Mouse (Mus musculus) lung, embryonic 15.5 days (tissue): ENCODE measurements at regions not wholly inside any gene's neighbourhood (a gene's known extent, or its start where the extent isn't known, plus 50 kb on each side); places are given as distances from the start of the nearest gene placed in this dataset.
A peak's percentile ranks its signal among the peaks of the same experiment; 100 is the strongest.

Source experiments
- ATAC-seq: fragments of 200-750 bp; cut with Nextera tagmentation; 2 replicates; pipeline ENCODE4 v1.8.0; 2017; ENCODE audit warnings: moderate number of reproducible peaks, borderline replicate concordance; ENCODE audit not compliant: low FRiP score, low TSS enrichment; ENCODE audit errors: extremely low read depth
- H3K27ac ChIP-seq: fragments of 300-500 bp; sonication (generic); 2 replicates; pipeline ENCODE4 v1.5.1; 2015; ENCODE audit warnings: moderate library complexity, mild to moderate bottlenecking, inconsistent platforms
- H3K27me3 ChIP-seq: fragments of 300-500 bp; sonication (generic); 2 replicates; pipeline ENCODE4 v1.6.1; 2015; ENCODE audit warnings: inconsistent platforms
- H3K36me3 ChIP-seq: fragments of 300-500 bp; sonication (generic); 2 replicates; pipeline ENCODE4 v1.6.1; 2015; ENCODE audit warnings: inconsistent platforms
- H3K4me1 ChIP-seq: fragments of 300-500 bp; sonication (generic); 2 replicates; pipeline ENCODE4 v1.6.1; 2015; ENCODE audit warnings: inconsistent platforms
- H3K4me2 ChIP-seq: fragments of 300-500 bp; sonication (generic); 2 replicates; pipeline ENCODE4 v1.6.1; 2015; ENCODE audit warnings: inconsistent platforms, mild to moderate bottlenecking, moderate library complexity
- H3K4me3 ChIP-seq: fragments of 300-500 bp; sonication (generic); 2 replicates; pipeline ENCODE4 v1.5.1; 2015; ENCODE audit warnings: mild to moderate bottlenecking, inconsistent platforms
- H3K9ac ChIP-seq: fragments of 300-500 bp; sonication (generic); 2 replicates; pipeline ENCODE4 v1.6.1; 2015; ENCODE audit warnings: inconsistent platforms
- H3K9me3 ChIP-seq: fragments of 300-500 bp; sonication (generic); 2 replicates; pipeline ENCODE4 v1.6.1; 2016; ENCODE audit warnings: inconsistent platforms
- whole genome bisulfite sequencing: fragments of 180-500 bp; shearing (Covaris S2); methylation state at CpG from one replicate; pipeline ENCODE4 v1.1.7; 2015; 5-methylcytosine and 5-hydroxymethylcytosine counted together

GRCm38 (mm10) chr1:72108678-72109077 lies 103.4 kb downstream of the Mreg start:
- no peaks in the 10 kb centered on the region for H3K36me3 ChIP-seq
- 55% methylated on average over 8 of the region's 8 CpGs for WGBS
- H3K4me3 ChIP-seq, result no peak overlapping the region
- no peak for ATAC-seq
- no peaks in the 10 kb centered on the region for H3K27me3 ChIP-seq
- H3K9me3 ChIP-seq, result no peaks in the 10 kb centered on the region
- H3K4me2 ChIP-seq, result no peak overlapping the region
- H3K9ac ChIP-seq, result no peak overlapping the region
- H3K4me1 ChIP-seq, result 0 out of 2 replicates have a peak, but pooled peaks cover 2% of the 10 kb centered on the region
- H3K27ac ChIP-seq, result no peak overlapping the region

DNA sequence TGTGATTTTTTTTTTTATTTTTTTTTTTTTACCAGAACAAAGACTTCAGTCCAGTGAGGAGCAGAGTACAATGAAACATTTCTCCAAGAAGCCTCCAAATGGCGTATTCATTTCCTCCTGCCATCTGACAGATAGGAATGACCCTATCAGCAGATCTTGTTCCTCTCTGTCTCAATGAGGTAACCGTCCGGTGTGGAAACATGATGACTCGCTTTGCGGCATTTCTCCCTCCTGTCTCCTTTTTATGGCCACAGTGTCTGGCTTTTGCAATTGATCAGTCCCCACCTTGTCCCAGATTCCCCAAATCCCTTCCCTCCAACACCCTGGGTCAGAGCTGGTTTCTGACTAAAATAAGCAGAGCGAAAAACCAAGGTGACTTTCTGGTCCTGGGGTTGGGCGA lies 105.0 kb downstream of the Mreg start:
- Histone ChIP-seq H3K36me3 (no peaks in the 10 kb centered on the region), H3K27me3 (no peaks in the 10 kb centered on the region)
- ATAC-seq, result no peak

DNA sequence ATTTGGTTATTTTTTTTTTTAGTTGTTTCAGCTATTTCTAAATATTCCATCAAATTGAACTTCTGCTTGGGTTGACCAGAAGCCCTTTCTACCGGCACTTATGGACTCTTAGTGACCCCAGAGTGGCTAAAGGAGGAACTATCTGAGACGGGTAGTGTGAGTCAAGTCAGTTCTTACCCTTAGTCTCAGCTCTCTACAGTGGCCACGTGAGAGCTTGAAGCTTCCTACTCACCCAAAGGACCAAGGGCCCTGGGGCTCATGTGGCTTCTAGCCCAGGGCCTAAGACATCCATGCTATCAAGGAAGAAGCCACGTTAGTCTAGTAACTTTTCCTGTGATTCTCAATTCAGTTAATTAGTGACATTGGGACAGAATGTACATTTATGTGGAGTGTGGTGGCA lies 105.5 kb downstream of the Mreg start:
- Histone ChIP-seq H3K9me3 (no peaks in the 10 kb centered on the region), H3K27me3 (no peaks in the 10 kb centered on the region), H3K4me2 (no peak overlapping the region), H3K4me3 (no peak overlapping the region), H3K27ac (no peak overlapping the region), H3K36me3 (no peaks in the 10 kb centered on the region), H3K4me1 (0 out of 2 replicates have a peak, but pooled peaks cover 2% of the 10 kb centered on the region), H3K9ac (no peak overlapping the region)
- no peak for ATAC-seq
- 80% methylated on average over 4 of the region's 4 CpGs for WGBS

More for the DNA sequence above, 105.0 kb downstream of the Mreg start:
- no peak overlapping the region for H3K27ac ChIP-seq
- no peaks in the 10 kb centered on the region for H3K9me3 ChIP-seq
- H3K4me2 ChIP-seq, result no peak overlapping the region
- WGBS, result 81% methylated on average over 7 of the region's 7 CpGs
- H3K4me3 ChIP-seq, result no peak overlapping the region
- no peak overlapping the region for H3K9ac ChIP-seq
- 0 out of 2 replicates have a peak, but pooled peaks cover 2% of the 10 kb centered on the region for H3K4me1 ChIP-seq

- no peak for ATAC-seq
- WGBS, result 66% methylated on average over 5 of the region's 5 CpGs
Observed at GRCm38 (mm10) chr1:72105435-72106057, 106.6 kb downstream of the Mreg start.

DNA sequence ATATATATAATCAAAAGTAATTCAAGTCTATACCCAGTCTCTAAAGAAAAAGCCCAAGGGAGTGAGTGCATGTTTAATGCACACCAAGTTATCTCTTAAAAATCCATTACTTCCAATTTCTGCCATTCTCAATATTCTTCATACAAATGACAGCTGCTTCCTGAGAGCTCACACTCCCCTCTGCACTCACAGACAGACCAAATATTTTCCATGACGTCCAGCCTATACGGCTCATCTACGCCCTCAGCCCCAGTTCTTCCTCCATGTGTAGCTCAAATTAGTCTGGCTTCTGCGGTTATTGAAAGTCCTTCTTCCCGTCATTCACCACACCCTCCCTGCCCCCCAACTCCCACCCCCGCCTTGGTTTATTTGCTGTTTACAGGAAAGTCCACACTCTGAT lies 108.1 kb downstream of the Mreg start:
- 40% methylated on average over 6 of the region's 6 CpGs for WGBS
- Histone ChIP-seq H3K27me3 (no peaks in the 10 kb centered on the region), H3K27ac (no peak overlapping the region; the same call in 1 of the 2 replicates), H3K4me3 (no peak overlapping the region), H3K36me3 (no peaks in the 10 kb centered on the region), H3K4me2 (no peak overlapping the region), H3K4me1 (0 out of 2 replicates have a peak, but pooled peaks cover 2% of the 10 kb centered on the region), H3K9me3 (no peaks in the 10 kb centered on the region), H3K9ac (no peak overlapping the region)
- ATAC-seq, result peak; percentile 85

More at GRCm38 (mm10) chr1:72105435-72106057, 106.6 kb downstream of the Mreg start:
- Histone ChIP-seq H3K27me3 (no peaks in the 10 kb centered on the region), H3K27ac (no peak overlapping the region), H3K36me3 (no peaks in the 10 kb centered on the region), H3K4me2 (no peak overlapping the region), H3K4me3 (no peak overlapping the region), H3K9me3 (no peaks in the 10 kb centered on the region), H3K4me1 (0 out of 2 replicates have a peak, but pooled peaks cover 2% of the 10 kb centered on the region), H3K9ac (no peak overlapping the region)

DNA sequence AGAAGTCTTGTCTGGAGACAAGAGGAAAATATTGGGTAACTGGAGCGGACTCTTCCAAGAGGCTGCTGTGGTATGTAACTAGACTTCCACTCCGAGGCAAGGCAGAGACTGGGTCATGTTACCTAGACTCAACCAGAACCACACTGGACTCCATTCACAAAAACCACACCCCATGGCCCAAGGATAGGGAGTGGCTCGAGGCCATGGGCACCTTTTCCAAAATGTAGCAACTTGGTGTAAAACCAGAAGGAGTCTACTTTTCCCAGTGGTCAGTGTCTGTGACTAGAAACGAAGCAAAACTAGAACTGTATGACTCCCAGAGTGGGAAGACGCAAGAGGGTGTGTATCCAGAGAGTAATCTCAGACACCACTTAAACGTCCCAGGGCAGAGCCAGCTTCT lies 108.7 kb downstream of the Mreg start:
- 0 out of 2 replicates have a peak, but pooled peaks cover 2% of the 10 kb centered on the region for H3K4me1 ChIP-seq
- H3K4me3 ChIP-seq, result no peak overlapping the region
- 0 out of 2 replicates have a peak, but pooled peaks have one; percentile 46 for ATAC-seq
- no peaks in the 10 kb centered on the region for H3K9me3 ChIP-seq
- H3K4me2 ChIP-seq, result no peak overlapping the region
- H3K36me3 ChIP-seq, result no peaks in the 10 kb centered on the region
- WGBS, result 82% methylated on average over 6 of the region's 6 CpGs
- H3K27me3 ChIP-seq, result no peaks in the 10 kb centered on the region
- H3K27ac ChIP-seq, result no peak overlapping the region
- H3K9ac ChIP-seq, result no peak overlapping the region

GRCm38 (mm10) chr1:72099447-72099846 lies 112.7 kb downstream of the Mreg start:
- no peaks in the 10 kb centered on the region for H3K9me3 ChIP-seq
- no peak for ATAC-seq
- H3K4me2 ChIP-seq, result no peak overlapping the region
- H3K4me1 ChIP-seq, result 0 out of 2 replicates have a peak, but pooled peaks cover 2% of the 10 kb centered on the region
- H3K36me3 ChIP-seq, result no peaks in the 10 kb centered on the region
- 46% methylated on average over 5 of the region's 5 CpGs for WGBS
- no peak overlapping the region for H3K27ac ChIP-seq
- H3K9ac ChIP-seq, result no peak overlapping the region
- no peak overlapping the region for H3K4me3 ChIP-seq
- H3K27me3 ChIP-seq, result no peaks in the 10 kb centered on the region

DNA sequence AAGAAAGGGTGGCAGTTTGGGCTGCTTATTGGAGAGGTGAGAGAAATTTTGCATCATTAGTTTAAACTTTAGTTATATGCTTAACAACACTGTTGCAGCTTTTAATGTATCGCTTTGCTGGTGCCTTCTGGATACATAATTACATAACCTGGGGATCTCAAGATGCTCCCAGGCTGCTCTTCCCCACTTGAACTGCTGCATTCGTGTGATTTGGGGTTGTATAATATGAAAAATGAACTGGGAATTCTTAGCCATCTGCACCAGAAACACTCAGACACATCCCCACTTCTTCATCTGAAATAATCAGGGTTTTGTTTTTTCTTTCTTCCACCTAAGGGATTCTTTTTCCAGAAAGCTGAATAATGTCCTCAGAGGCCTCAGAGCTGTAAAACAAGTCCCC lies 120.8 kb downstream of the Mreg start:
- no peak for ATAC-seq
- H3K27ac ChIP-seq, result no peak overlapping the region
- no peaks in the 10 kb centered on the region for H3K27me3 ChIP-seq
- H3K9me3 ChIP-seq, result no peaks in the 10 kb centered on the region
- no peak overlapping the region for H3K9ac ChIP-seq
- H3K4me2 ChIP-seq, result no peak overlapping the region
- WGBS, result 65% methylated on average over 2 of the region's 2 CpGs
- H3K36me3 ChIP-seq, result no peaks in the 10 kb centered on the region
- no peak overlapping the region for H3K4me3 ChIP-seq
- no peaks in the 10 kb centered on the region for H3K4me1 ChIP-seq

DNA sequence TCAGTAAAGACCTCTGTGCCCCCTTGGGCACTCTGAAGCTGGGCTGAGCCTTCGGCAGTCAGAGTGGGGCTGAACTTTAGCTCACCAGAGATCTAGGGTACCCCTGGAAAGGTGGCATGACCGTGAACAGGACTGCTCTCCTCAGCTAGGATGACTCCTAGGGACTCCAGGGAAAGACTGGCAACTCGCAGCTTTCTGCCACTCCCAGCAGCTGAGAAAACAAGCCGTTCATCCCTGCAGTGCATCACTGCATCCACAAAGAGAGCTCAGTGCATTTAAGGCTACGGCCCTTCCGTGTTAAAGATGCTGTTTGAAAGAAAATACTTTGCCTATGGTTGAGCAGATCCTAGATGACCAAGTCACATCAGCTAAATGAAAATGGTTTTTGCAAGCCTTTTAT lies 126.4 kb downstream of the Mreg start:
- no peak overlapping the region for H3K27ac ChIP-seq
- H3K4me3 ChIP-seq, result no peak overlapping the region
- H3K9ac ChIP-seq, result no peak overlapping the region
- WGBS, result 51% methylated on average over 6 of the region's 6 CpGs
- no peak for ATAC-seq
- no peaks in the 10 kb centered on the region for H3K36me3 ChIP-seq
- no peaks in the 10 kb centered on the region for H3K4me1 ChIP-seq
- H3K4me2 ChIP-seq, result no peak overlapping the region
- no peaks in the 10 kb centered on the region for H3K9me3 ChIP-seq
- H3K27me3 ChIP-seq, result no peaks in the 10 kb centered on the region

GRCm38 (mm10) chr1:72084219-72084618 lies 127.9 kb downstream of the Mreg start:
- no peak for ATAC-seq
- H3K4me3 ChIP-seq, result no peak overlapping the region

GRCm38 (mm10) chr1:72082366-72082765 lies 129.7 kb downstream of the Mreg start:
- no peak for ATAC-seq
- Histone ChIP-seq H3K27me3 (no peaks in the 10 kb centered on the region), H3K27ac (no peak overlapping the region), H3K4me1 (peaks cover 8% of the 10 kb centered on the region; the same call in 1 of the 2 replicates), H3K4me2 (no peak overlapping the region), H3K36me3 (no peaks in the 10 kb centered on the region), H3K9ac (no peak overlapping the region), H3K4me3 (no peak overlapping the region), H3K9me3 (no peaks in the 10 kb centered on the region)
- 73% methylated on average over 4 of the region's 4 CpGs for WGBS

More at GRCm38 (mm10) chr1:72084219-72084618, 127.9 kb downstream of the Mreg start:
- Histone ChIP-seq H3K27me3 (no peaks in the 10 kb centered on the region), H3K27ac (no peak overlapping the region), H3K36me3 (no peaks in the 10 kb centered on the region), H3K9ac (no peak overlapping the region), H3K4me2 (no peak overlapping the region), H3K9me3 (no peaks in the 10 kb centered on the region), H3K4me1 (no peaks in the 10 kb centered on the region; the same call in 1 of the 2 replicates)
- WGBS, result 73% methylated on average over 3 of the region's 3 CpGs

GRCm38 (mm10) chr1:72081811-72082210 lies 130.3 kb downstream of the Mreg start:
- Histone ChIP-seq H3K27ac (no peak overlapping the region), H3K4me2 (no peak overlapping the region), H3K9me3 (no peaks in the 10 kb centered on the region), H3K9ac (no peak overlapping the region), H3K36me3 (no peaks in the 10 kb centered on the region), H3K27me3 (no peaks in the 10 kb centered on the region), H3K4me3 (no peak overlapping the region), H3K4me1 (peaks cover 8% of the 10 kb centered on the region; the same call in 1 of the 2 replicates)
- ATAC-seq, result no peak
- 63% methylated on average over 5 of the region's 5 CpGs for WGBS
